Comparison of ENCODE assay signal across 20 mouse cellular contexts in the genomic region with DNA sequence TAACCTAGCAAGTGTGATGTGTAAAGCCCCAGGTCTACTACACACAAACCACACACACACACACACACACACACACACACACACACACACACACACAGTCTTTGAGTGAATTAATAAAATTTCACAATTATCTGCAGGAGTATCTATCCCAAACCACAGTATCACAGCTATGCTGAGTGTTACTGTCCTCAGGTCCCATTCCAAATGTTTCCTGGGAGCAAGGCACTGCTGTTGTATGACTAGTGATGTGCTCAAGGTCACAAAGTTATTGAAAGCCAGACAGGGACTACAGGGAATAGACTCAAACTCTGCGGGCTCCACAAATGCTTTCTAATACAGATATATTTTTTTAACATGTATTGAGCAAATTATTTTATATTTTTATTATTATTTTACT.
"Had no signal": no experiment of that assay in that cellular context is flagged by ENCODE, and none has a peak within 500 bp of the region (broad histone marks: within the 10 kb centered on the region; RNA-seq: fewer than 3 reads in every experiment).

No protein-coding gene starts in this region.

- DNase-seq: kidney, postnatal 10 days; layer of hippocampus, postnatal 36 days; lung, adult 18-20 months; lung, postnatal 10 days; lung, postnatal 36 days; retina, postnatal 1 day; right cerebral cortex, postnatal 25 days; spleen, adult 18-20 months; thymus, postnatal 25 days had no signal

- H3K36me3 ChIP-seq: lung, embryonic 15.5 days; stomach, embryonic 15.5 days had no signal

- H3K9me3 ChIP-seq: liver, embryonic 12.5 days; liver, embryonic 15.5 days; lung, embryonic 15.5 days; megakaryocyte, embryonic 14.5 days; midbrain, embryonic 10.5 days; midbrain, embryonic 13.5 days; neural tube, embryonic 13.5 days; stomach, embryonic 15.5 days had no signal

- H3K4me2 ChIP-seq: liver, embryonic 12.5 days; liver, embryonic 15.5 days; lung, embryonic 15.5 days; midbrain, embryonic 13.5 days; neural tube, embryonic 13.5 days; stomach, embryonic 15.5 days had no signal

- H3K27ac ChIP-seq: left cerebral cortex, adult 2 months; liver, embryonic 12.5 days; liver, embryonic 15.5 days; lung, embryonic 15.5 days; midbrain, embryonic 10.5 days; midbrain, embryonic 13.5 days; neural tube, embryonic 13.5 days; stomach, embryonic 15.5 days had no signal

- H3K27me3 ChIP-seq: liver, embryonic 12.5 days; liver, embryonic 15.5 days; lung, embryonic 15.5 days; megakaryocyte, embryonic 14.5 days; midbrain, embryonic 13.5 days; neural tube, embryonic 13.5 days; stomach, embryonic 15.5 days had no signal

- H3K9ac ChIP-seq: liver, embryonic 12.5 days; liver, embryonic 15.5 days; lung, embryonic 15.5 days; midbrain, embryonic 13.5 days; neural tube, embryonic 13.5 days; stomach, embryonic 15.5 days had no signal

- ATAC-seq: liver, embryonic 12.5 days; midbrain, embryonic 13.5 days; midbrain, embryonic 16.5 days had no signal

- H3K4me1 ChIP-seq: liver, embryonic 12.5 days; liver, embryonic 15.5 days; midbrain, embryonic 10.5 days; stomach, embryonic 15.5 days had no signal

- H3K4me3 ChIP-seq: left cerebral cortex, adult 2 months; liver, embryonic 12.5 days; liver, embryonic 15.5 days; lung, embryonic 15.5 days; megakaryocyte, embryonic 14.5 days; midbrain, embryonic 10.5 days; midbrain, embryonic 13.5 days; myocyte; neural tube, embryonic 13.5 days; stomach, embryonic 15.5 days had no signal
